Mouse (Mus musculus): Measurements from ENCODE around the gene Stard5. TPM values are rescaled to one million over a fixed set of nuclear protein-coding genes. Genes with fewer than 3 reads are reported as not detected.

Gene Stard5
- 1 to 10 TPM; 4.7 to 5.3 TPM for total RNA-seq (2021)
- long read RNA-seq, experiment 1, partial matches to known transcripts, result 0 of 7 reads
- long read RNA-seq, experiment 1, other reads (novel, unspliced or antisense), result 5 of 7 reads
- long read RNA-seq, experiment 2, partial matches to known transcripts, result 0 of 5 reads
- long read RNA-seq, experiment 2, other reads (novel, unspliced or antisense), result 2 of 5 reads

DNA sequence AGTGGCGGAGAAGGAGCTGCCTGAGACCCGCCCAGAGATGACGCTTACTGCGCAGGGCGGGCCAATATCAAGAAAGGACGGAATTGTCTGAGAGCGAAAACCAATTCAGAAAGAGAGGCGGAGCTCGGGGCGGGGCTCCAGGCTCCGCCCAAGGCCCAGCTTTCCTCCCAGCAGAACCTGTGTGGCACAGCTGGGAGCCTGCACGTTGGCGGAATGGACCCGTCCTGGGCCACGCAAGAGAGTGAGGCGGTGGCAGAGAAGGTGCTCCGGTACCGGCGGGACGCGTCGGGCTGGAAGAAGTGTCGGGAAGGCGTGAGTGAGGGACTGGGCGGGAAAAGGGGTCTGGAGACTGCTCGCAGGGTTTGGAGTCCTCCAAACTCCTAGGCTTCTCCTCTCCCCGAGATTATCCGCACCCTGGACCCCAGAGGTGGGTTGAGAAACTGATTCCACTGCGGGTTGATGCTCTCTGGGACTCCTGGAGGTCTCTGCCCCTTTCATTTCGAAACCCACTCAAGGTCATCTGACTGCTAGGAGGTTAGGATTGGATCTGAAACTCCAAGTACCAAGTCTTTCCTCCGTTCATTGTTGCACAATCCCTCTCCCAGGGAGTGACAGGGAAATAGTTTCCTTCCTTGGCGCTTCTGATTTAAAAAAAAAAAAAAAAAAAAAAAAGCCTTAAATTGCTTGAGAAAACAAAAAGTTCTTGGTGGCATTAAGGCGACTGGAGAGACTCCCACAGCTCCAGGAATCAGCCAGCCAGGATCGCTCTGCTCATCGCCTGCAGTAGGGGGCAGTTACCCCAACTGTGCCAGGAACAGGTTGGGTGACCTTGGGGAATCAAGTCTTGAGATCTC lies at the start of gene Stard5:
TSS of gene Stard5 (plus strand) at position 132 of the 854 bp plus-strand sequence.
- peak; percentile 95 for DNase-seq

DNA sequence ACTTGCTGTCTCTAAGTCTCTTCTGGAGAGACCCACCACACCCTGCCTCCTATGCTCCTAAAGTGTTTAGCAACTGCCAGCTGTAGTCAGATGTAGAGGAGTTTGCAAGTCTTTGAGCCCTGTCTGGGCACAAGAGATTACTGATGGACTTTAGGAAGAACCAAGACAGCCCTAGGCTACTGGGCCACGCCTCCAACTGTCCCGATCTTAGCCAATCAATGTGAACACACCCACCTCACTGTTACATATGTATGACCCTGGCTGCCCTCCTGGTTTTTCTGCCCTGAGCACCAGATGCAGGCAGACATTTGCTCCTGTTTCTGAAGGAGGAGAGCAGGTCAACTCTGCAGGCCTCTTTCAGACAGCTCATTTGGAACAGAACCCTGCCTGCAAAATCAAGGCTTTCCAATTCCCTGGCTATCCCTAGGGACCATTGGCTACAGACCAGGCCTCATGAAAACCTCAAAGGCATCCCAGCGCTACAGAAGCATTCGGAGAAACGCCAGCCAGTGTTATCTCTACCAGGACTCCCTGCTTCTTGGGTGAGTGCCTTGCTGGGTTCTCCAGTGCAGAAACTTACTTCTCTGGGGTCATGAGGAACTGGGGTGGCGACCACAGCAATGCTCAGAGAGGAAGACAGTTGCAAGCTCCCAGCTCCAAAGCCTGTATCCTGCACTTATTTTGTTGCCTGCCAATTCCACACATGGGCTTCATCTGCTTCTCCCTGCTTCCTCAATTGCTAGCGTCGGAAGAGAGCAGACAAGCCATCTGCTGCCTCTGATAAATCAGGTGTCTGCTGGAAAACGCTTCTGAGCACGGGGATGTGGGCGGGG lies 46.9 kb upstream of the Stard5 start, which contains the start of gene Tmc3:
TSS of gene Tmc3 (plus strand) at position 289 of the 833 bp plus-strand sequence.
- peak; percentile 43 for DNase-seq

DNA sequence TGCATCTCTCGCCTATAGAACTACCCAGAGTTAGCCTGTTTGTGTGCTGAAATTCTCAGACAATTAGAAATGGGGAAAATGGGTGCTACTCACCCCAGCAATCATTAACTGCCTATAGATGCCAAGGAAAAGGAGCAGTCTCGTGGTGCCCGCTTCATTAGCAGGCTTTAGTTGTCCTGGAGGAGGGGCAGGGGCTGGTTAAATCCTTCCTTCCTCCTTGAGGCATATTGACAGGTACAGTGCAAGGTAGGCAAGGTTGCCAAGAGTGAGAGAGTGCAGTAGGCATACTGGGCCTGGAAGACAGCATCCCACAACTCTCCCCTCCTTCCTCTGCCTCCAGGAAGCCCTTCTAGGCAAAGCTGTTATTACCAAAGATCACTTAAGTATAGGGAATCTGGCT lies 37.7 kb upstream of the Stard5 start:
- no peak for DNase-seq

DNA sequence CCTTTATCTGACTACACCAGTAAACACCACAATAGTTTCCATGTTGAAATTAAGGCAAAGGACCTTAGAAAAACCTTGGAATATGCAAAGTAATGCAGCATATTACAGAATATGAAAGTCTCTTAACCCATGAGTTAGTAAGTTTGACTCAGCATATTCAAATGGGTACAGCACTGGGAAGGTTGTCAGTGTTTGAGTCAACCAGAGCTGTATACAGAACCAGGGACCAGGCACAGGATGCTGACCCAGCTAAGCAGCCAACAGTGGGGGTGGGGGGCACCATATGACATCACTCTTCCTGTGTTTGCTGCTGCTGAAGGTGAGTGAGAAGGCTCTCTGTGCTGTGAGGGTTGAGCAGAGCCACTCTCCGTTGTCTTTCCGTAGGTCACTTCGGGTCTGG lies 34.7 kb upstream of the Stard5 start:
- DNase-seq, result no peak

DNA sequence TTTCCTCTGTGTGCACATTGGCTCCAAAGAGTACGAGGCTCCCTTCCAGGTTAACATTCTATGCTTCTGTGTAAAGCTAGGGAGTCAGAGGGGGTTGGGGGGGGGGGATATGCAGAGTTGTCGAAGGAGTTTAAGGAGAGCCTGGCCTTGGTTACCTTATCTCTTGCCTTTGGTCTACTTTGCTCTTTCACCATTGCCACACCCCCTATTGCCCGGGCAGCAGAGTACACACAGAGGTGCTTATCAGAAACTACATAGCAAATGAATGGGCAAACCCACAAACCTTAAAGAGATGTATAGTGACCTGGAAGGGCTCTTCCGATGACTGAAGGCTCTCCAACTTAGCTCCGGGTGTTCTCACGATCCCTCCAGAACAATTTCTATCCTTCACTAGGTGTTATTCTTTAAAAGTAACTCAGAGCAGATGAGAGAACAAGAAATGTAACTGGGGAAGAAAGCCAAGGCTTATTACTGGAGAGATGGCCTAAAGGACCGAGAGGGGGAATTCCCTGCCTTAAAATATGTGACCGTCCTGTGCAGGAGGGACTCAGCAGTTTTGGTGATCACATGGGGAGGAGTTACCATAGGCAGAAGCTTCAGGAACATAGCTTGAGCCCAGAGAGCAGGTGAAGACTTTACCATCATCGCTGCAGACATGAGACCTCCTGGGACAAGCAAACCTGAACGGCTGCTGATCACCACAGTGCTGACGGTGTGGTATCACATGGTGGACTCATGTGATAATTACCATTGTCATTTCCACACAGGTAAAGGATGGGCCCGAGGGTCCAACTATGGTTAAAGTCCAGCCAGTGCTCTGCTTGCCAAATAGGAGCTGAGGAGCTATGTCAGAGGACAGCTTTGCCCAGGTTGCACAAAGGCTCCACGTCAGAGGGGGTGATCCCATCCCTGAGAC lies 32.5 kb upstream of the Stard5 start:
- no peak for DNase-seq

DNA sequence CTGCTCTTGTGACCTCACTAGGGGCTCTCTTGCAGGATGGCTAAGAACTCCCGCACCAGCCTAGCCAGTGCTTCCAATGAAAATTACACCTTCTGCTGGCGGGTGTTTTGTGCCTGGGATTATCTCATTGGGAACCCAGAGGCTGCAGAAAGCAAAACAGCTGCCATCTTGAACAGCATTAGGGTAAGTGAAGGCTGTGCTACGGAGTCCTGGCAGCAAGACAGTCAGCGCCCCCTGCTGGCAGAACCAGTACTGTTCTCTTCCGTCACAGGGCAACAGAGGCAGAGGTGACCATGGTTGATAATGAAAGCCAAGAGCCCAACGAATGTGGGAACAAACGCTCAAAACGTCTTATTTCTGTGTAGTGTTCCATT lies 31.9 kb upstream of the Stard5 start:
- DNase-seq, result no peak

DNA sequence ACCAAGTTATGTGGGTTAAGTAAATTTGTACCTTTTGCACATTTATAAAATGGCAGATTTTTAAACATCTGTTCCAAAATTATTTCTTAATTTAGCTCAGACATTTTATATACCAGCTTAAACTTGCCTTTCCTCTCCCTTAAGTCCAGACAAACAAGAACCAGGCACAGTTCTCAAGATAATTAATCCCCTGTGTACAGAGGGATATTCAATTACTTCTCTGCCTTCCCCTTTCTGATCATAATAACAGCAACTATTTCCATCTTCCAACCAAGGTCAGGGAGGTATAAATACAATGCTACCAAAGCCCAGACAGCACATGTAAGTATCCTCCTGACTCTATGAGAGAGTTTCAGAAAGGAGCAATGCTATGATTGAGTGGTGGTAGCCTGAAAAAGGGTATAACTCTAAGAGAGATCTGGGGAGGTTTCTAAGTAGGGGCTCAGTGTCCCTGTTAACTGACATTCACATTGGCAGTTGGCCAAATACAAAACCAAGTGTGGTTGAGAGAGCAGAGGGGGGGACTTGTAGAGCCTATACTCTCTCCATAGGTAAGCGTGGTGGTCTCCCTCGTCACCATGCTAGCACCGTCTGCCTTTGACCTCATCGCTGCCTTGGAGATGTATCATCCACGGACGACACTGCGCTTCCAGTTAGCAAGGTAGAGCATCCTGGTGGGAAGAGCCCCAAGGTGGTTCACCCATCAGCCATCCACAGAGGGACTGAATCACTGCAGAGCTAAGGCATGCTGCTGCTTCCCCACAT lies 27.4 kb upstream of the Stard5 start:
- DNase-seq, result no peak

DNA sequence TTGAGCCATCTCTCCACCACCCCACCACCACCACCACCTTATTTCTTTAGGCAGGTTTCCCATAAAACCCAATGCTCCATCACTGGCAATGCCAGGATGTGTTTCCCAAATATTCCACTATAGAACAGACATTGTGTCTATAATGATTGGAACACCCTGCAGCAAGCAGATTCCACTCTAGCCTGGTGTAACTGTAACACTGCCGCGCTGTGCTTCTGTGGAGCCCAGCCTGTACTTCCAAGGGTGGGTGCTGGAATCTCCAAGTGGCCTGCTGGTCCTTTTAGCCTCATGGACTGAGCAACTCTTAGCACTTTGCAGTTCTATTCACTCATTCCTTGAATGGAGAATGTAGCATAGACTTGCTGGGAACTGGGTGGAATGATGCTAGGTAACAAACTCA lies 25.0 kb upstream of the Stard5 start:
- no peak for DNase-seq

DNA sequence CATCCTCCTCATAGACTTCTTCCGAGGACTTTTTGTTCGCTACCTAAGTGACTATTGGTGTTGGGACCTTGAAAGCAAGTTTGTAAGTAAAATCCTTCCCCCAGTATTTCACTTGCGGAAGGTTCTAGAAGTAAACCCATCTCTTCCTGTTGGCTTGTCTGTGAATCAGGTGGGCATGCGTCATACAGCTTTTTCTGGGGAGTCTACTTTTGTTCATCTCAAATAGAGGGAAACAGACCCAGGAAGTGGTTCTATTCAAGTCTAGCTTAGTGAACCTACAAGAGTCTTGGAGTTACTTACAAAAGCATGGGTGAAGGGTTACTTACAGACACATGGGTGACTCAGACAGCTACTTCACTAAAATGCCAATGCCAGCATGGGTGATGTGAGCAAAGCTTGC lies 21.9 kb upstream of the Stard5 start:
- no peak for DNase-seq

DNA sequence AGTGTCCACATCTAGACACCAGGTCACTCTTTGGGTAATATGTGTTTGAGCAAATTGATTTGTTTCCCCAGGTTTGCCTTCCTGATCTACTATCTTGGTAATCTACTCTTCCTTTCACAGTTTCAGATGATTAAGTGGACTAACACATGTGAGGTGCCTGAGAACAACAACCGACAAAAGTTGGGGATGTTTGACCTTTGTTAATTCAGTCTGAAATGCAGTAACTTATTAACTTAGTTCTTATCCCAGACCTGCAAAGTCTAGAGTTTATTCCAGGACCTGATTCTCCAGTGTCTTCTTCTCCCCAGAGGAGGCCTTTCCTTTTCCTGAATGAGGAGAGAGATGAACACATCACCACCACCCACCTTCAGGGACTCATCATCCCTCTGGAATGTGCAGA lies 19.9 kb upstream of the Stard5 start:
- DNase-seq, result no peak

DNA sequence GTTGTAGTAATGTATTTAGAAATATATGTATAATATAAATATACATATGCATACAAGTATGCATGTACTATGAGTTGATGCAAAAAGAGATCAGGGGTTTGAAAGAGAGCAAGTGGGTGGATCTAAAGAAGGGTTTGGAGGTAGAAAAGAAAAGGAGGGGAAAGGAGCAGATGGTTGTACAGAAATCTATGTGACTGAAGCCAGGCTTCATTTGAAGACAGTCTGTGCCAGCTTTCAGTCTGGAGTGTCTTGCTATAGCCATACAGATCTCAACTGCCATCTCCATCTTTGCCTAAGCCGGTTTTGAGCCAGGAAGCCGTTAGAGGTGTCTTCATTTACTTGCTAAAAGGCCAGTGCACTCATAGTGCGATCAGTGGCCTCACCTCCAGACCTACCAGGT lies 16.5 kb upstream of the Stard5 start:
- no peak for DNase-seq

DNA sequence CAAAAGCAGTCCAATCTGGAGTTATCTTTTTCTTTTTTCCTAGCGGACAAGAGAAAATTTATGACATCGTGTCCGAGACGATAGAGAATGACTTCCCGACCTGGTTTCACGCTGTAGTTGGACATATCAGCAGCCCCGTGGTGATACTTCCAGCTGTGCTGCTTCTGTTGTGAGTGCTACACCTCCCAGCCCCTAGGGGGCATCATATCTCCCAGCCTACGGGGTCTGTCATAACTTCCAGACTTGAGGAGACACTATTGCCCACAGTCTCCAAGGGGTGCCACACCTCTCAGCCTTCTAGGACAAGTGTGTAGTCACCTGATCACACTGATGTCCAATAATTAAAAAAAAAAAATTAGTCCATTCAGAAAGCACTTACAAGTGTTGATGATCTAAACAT lies 15.9 kb upstream of the Stard5 start:
- DNase-seq, result no peak

DNA sequence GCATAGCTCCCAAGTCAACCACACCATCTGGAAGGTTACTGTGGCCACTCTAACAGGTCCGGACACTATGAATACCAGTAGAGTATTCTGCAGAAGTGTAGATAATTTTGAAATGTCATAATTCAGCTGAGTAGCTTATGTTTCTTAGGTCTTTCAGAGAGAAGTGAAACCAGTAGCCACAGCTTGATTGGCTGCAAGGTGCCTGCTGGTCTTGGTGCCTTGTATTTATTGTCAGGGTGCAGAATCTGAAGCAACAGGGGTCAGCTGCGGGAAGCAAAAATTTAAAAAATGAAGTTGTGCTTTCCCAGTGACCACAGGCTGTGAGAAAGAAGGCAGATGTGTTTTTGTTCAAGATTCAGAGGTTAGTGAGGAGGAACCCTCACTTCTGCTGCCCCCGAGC lies 15.5 kb upstream of the Stard5 start:
- DNase-seq, result no peak

DNA sequence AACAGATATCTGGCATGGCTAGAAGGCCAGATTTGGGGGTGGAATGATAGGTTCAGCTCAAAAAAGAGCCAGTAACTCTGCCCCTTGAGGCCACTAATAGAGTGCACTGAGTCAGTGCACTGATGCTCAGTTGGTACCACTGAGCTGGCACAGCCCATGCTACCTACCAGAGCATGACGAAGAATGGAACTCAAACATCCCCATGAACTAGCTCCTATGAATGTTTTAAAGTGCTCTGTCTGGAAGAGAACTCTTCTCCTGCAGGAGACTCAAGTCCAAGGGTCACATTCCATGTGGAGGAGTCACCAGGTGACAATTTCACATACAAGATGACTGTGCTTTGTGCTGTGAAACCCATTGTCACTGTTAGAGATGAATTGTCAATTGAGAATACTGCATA lies 13.1 kb upstream of the Stard5 start:
- no peak for DNase-seq

DNA sequence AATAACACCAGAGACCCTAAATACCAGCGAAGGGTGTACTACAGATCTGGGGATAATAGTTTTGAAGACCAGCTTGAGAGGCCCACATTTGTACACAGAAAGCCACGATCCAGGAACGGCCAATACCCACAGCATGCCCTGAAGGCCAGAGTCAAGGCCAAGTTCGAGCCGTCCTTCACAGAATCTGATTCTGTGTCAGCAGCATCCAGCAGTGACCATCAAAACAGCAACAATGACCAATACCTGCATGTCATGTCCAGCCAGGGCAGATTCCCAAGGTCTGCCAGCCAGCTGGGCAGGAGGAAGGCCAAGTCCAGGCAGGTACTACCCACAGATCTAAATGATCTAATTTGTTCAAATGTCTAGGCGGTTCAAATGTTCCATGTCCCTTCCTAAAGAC lies 9.2 kb upstream of the Stard5 start:
- DNase-seq, result no peak

DNA sequence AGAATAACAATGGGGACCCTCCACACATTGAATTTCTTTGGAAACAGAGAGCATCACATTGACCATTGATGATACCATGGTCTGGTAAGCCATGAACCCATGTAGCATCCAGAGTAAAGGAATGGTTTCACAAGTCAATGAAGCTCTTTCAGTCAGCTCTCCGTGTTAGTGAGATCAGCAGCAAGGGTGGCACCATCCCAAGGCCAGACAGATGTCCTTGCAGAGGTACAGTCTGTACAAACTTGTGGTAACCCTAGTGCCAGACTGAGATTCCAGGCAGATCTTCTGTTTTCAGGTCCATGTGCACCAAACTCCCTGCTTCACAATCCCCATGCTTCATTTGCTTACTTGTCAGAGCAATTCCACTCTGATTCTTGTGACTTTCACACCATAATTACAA lies 7.7 kb upstream of the Stard5 start:
- no peak for DNase-seq

DNA sequence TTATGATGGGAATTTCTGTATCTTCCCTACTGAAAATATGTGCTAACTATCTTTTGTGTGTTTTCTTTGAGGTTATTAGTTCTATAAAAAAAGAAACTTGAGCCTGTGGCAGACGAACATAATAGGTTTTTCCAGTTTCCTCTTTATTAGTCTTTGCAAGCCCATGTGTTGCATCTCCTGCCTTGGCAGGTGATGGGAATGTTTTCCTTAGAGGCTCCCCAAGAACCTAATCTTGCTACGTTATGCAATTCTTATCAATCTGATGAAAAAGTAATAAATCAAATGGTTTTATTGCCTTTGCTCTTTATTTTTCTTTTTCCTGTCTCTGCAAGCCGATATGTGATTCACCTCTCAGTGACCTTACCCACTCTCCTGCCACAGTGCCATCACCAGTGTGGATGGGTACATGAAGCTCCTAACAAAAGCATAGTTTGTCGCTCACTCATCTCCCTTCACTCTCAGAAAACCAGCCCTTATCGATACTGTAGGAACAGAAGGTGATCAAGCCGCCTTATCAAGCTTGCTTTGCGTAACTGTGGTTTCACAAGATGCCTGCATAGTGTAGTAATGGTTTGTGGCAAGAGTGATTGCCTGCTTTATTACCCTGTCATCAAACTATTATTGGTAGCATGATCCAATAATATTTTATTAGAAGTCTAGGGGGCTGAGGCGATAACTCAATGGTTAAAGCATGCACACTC lies 5.1 kb upstream of the Stard5 start:
- no peak for DNase-seq

DNA sequence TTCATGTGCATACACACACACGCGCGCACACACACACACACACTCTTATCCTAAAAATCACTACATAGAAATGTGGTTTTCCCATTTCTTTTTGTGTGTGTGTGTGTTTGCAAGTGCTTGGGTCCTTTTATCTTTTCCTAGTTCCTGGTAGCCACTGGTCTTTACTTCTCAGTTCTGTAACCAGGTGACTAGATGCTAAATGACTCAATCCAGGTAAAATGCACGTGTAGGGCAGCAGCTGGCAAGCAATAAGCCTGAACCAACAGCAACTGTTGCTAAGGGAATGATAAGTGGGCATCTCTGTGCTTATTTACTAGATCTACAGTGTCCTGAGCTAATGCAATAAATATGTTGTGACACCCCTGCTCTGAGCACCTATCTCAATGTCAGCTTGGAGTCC lies 4.4 kb upstream of the Stard5 start:
- DNase-seq, result no peak

DNA sequence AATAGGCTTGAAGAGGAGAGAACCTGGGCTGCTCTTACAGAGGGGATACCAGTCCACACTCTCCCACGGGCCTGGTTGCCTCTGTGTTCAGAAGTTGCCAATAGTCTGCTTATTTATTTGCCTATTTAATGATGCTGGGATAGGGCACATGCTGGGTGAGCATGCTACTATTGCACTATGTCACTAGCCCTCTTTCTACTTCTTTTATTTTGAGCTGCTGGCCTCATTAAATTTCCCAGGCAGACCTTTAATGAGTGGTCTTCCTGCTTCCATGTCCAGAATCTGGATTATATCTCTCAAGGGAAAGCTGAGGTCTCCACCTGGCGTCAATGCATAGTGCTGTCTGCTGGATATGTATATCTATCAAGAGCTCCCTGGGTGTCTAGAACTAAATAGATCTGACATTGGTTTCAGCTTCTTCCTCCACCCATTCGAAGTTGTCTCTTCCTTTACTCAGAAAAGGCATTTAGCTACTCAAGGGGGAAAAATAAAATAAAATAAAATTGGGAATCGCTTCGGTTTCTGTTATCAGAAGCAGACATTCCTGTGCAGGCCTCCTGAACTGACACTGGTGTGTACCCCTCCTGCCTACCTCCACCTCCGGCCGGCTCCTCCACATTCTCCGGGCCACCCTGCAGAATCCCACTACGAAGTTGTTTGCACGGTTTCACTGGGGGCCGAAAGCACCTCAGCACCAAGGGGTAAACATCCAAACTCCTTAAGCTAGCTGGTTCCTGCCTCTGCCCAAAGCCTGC lies 509 bp upstream of the Stard5 start:
- DNase-seq, result no peak

DNA sequence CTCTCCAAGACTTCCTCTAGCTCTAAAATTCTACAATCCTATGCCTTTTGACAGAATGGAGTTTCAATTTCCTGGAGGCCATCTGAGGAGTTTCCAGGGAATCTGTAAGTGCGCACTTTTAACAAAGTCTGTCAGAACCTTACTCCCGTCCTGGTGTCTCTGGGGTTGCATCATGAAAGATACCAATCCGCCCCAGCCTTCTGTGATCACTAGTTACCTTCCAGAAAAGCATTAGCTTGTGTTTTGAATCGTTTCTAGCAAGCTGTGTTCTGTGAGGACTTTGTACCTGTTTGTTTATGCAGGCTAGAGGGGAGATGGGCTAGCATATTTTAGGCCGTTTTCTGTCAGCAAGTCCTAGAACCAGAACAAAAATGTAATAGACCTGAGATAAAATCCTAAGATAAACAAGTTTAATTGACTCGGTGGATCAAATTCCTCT lies 942 bp downstream of the Stard5 start:
- DNase-seq, result no peak
